10 mouse cellular contexts compared by ENCODE assay signal in genomic region chr8:95392604-95393003, GRCm38 (mm10). TPM values are rescaled to one million over a fixed set of nuclear protein-coding genes. Genes with fewer than 3 reads are reported as not detected.
DNase-seq lines count a peak whose midpoint lies in the region; ATAC-seq lines count a peak whose summit lies in the region.
"Had no signal": no experiment of that assay in that cellular context is flagged by ENCODE, and none has a peak within 500 bp of the region (broad histone marks: within the 10 kb centered on the region; RNA-seq: fewer than 3 reads in every experiment).

No protein-coding gene starts in this region.

- H3K4me1 ChIP-seq in hindbrain, embryonic 10.5 days (replicated peaks) = peaks cover 35% of the 10 kb centered on the region
- H3K4me1 ChIP-seq in hindbrain, embryonic 11.5 days (replicated peaks; ENCODE audit: control insufficient read depth, insufficient read depth, low read length) = 0 out of 2 replicates have a peak, but pooled peaks cover 3% of the 10 kb centered on the region
- H3K4me1 ChIP-seq in hindbrain, embryonic 15.5 days (replicated peaks) = no peaks in the 10 kb centered on the region; the same call in 1 of the 2 replicates
- H3K4me1 ChIP-seq in lung, embryonic 15.5 days = peaks cover 13% of the 10 kb centered on the region

- peak overlapping the region; percentile 71 for H3K27ac ChIP-seq in hindbrain, embryonic 10.5 days
- H3K27ac ChIP-seq in hindbrain, embryonic 11.5 days (ENCODE audit: low read depth, low read length) = no peak overlapping the region
- H3K27ac ChIP-seq in hindbrain, embryonic 15.5 days (replicated peaks) = 0 out of 2 replicates have a peak overlapping the region, but pooled peaks have one; percentile 7
- peak overlapping the region; percentile 88 for H3K27ac ChIP-seq in lung, embryonic 15.5 days

- DNase-seq in hindbrain, embryonic 10.5 days (ENCODE audit: low spot score) = no peak
- no peak for DNase-seq in hindbrain, embryonic 11.5 days (ENCODE audit: low spot score)
- no peak for DNase-seq in spleen, adult 18-20 months
- no peak for DNase-seq in right cerebral cortex, adult 2 months (ENCODE audit: low spot score in 2 of 2)
- DNase-seq: embryo, embryonic 11 days had no signal

- 76% methylated on average over 5 of the region's 5 CpGs for WGBS in hindbrain, embryonic 10.5 days
- WGBS in hindbrain, embryonic 11.5 days = 80% methylated on average over 5 of the region's 5 CpGs
- 83% methylated on average over 5 of the region's 5 CpGs for WGBS in hindbrain, embryonic 15.5 days
- WGBS in lung, embryonic 15.5 days = 65% methylated on average over 5 of the region's 5 CpGs

- no peak overlapping the region for H3K9ac ChIP-seq in hindbrain, embryonic 11.5 days (ENCODE audit: low read depth, low read length)
- no peak overlapping the region for H3K9ac ChIP-seq in hindbrain, embryonic 15.5 days
- no peak overlapping the region for H3K9ac ChIP-seq in lung, embryonic 15.5 days

- H3K36me3 ChIP-seq in hindbrain, embryonic 10.5 days = no peaks in the 10 kb centered on the region
- no peaks in the 10 kb centered on the region for H3K36me3 ChIP-seq in hindbrain, embryonic 11.5 days (ENCODE audit: control insufficient read depth, insufficient read depth, low read length)
- H3K36me3 ChIP-seq in hindbrain, embryonic 15.5 days = no peaks in the 10 kb centered on the region
- no peaks in the 10 kb centered on the region for H3K36me3 ChIP-seq in lung, embryonic 15.5 days

- no peaks in the 10 kb centered on the region for H3K27me3 ChIP-seq in hindbrain, embryonic 10.5 days (ENCODE audit: insufficient read depth, poor library complexity, severe bottlenecking)
- no peaks in the 10 kb centered on the region for H3K27me3 ChIP-seq in hindbrain, embryonic 11.5 days (ENCODE audit: control insufficient read depth, insufficient read depth, low read length)
- no peaks in the 10 kb centered on the region for H3K27me3 ChIP-seq in hindbrain, embryonic 15.5 days
- H3K27me3 ChIP-seq in lung, embryonic 15.5 days = no peaks in the 10 kb centered on the region

- no peaks in the 10 kb centered on the region for H3K9me3 ChIP-seq in hindbrain, embryonic 10.5 days
- H3K9me3 ChIP-seq in hindbrain, embryonic 11.5 days (ENCODE audit: control insufficient read depth, low read length) = no peaks in the 10 kb centered on the region
- no peaks in the 10 kb centered on the region for H3K9me3 ChIP-seq in hindbrain, embryonic 15.5 days
- H3K9me3 ChIP-seq in lung, embryonic 15.5 days = no peaks in the 10 kb centered on the region

- no peak overlapping the region for H3K4me2 ChIP-seq in hindbrain, embryonic 11.5 days (replicated peaks; ENCODE audit: low read depth, low read length)
- H3K4me2 ChIP-seq in hindbrain, embryonic 15.5 days = no peak overlapping the region
- no peak overlapping the region for H3K4me2 ChIP-seq in lung, embryonic 15.5 days

- no peak overlapping the region for H3K4me3 ChIP-seq in hindbrain, embryonic 10.5 days
- H3K4me3 ChIP-seq in hindbrain, embryonic 11.5 days (ENCODE audit: low read depth, low read length) = no peak overlapping the region
- H3K4me3 ChIP-seq in hindbrain, embryonic 15.5 days = no peak overlapping the region
- H3K4me3 ChIP-seq in lung, embryonic 15.5 days = no peak overlapping the region

- ATAC-seq in hindbrain, embryonic 11.5 days (ENCODE audit: low FRiP score) = no peak
- 0 out of 2 replicates have a peak, but pooled peaks have one; percentile 15 for ATAC-seq in granulocyte monocyte progenitor cell, adult 5-6 weeks (replicated peaks; ENCODE audit: poor library complexity, severe bottlenecking)
- no peak for ATAC-seq in hindbrain, embryonic 15.5 days (ENCODE audit: low FRiP score, low read depth)
- peak; percentile 45; the same call in 1 of the 2 replicates for ATAC-seq in lung, embryonic 15.5 days (ENCODE audit: borderline replicate concordance, extremely low read depth, low FRiP score, low TSS enrichment)
- ATAC-seq in erythroid progenitor cell, adult 5-6 weeks (replicated peaks; ENCODE audit: low FRiP score, poor library complexity, severe bottlenecking) = no peak
- ATAC-seq: inflammation-experienced regulatory T-cells, adult 6 months had no signal

RNA-seq across cellular contexts. Expression of gene Mmp15, which starts 40.5 kb away (rescaled TPM):
- 15.2 and 19.4 TPM in 2 replicates for polyA plus RNA-seq in hindbrain, embryonic 10.5 days (2016; fragmentation: Nextera tagmentation; extraction: Ambion mirVana)
- 13.0 and 15.7 TPM in 2 replicates for polyA plus RNA-seq in hindbrain, embryonic 11.5 days (2014; fragmentation: Nextera tagmentation; extraction: Ambion mirVana)
- total RNA-seq in granulocyte monocyte progenitor cell, adult 5-6 weeks (2014; fragmentation: Nextera tagmentation) = not detected in 2 replicates
- 0.13 and 0.21 TPM in 2 replicates for total RNA-seq in granulocyte monocyte progenitor cell, adult 5-6 weeks (2017)
- 20.0 and 22.1 TPM in 2 replicates for polyA plus RNA-seq in hindbrain, embryonic 15.5 days (2015; fragmentation: Nextera tagmentation; extraction: Ambion mirVana)
- polyA plus RNA-seq in lung, embryonic 15.5 days (2015; fragmentation: Nextera tagmentation; extraction: Ambion mirVana) = 18.1 and 20.4 TPM in 2 replicates
- not detected in 2 replicates for total RNA-seq in erythroid progenitor cell, adult 5-6 weeks (2015; ENCODE audit: low replicate concordance)
- not detected in 2 replicates for total RNA-seq in erythroid progenitor cell, adult 5-6 weeks (2017; ENCODE audit: low replicate concordance)

RNA-seq across cellular contexts. Expression of gene Cfap20, which starts 42.1 kb away (rescaled TPM):
- 135 and 146 TPM in 2 replicates for polyA plus RNA-seq in hindbrain, embryonic 10.5 days (2016; fragmentation: Nextera tagmentation; extraction: Ambion mirVana)
- polyA plus RNA-seq in hindbrain, embryonic 11.5 days (2014; fragmentation: Nextera tagmentation; extraction: Ambion mirVana) = 141 and 145 TPM in 2 replicates
- total RNA-seq in granulocyte monocyte progenitor cell, adult 5-6 weeks (2014; fragmentation: Nextera tagmentation) = 62.1 and 78.1 TPM in 2 replicates
- 62.8 and 65.6 TPM in 2 replicates for total RNA-seq in granulocyte monocyte progenitor cell, adult 5-6 weeks (2017)
- polyA plus RNA-seq in hindbrain, embryonic 15.5 days (2015; fragmentation: Nextera tagmentation; extraction: Ambion mirVana) = 120 and 122 TPM in 2 replicates
- polyA plus RNA-seq in lung, embryonic 15.5 days (2015; fragmentation: Nextera tagmentation; extraction: Ambion mirVana) = 143 and 150 TPM in 2 replicates
- total RNA-seq in erythroid progenitor cell, adult 5-6 weeks (2015; ENCODE audit: low replicate concordance) = 30.2 and 44.3 TPM in 2 replicates
- 13.2 and 20.3 TPM in 2 replicates for total RNA-seq in erythroid progenitor cell, adult 5-6 weeks (2017; ENCODE audit: low replicate concordance)

Comparison
In these comparisons a context has a peak if more than half of its experiments do, and no peak if none do; other contexts are left out.
1. ATAC-seq: peak in granulocyte monocyte progenitor cell, adult 5-6 weeks (single experiment) and lung, embryonic 15.5 days (single experiment); none in hindbrain, embryonic 11.5 days (single experiment), hindbrain, embryonic 15.5 days (single experiment) and erythroid progenitor cell, adult 5-6 weeks (single experiment).